In the genomic region with DNA sequence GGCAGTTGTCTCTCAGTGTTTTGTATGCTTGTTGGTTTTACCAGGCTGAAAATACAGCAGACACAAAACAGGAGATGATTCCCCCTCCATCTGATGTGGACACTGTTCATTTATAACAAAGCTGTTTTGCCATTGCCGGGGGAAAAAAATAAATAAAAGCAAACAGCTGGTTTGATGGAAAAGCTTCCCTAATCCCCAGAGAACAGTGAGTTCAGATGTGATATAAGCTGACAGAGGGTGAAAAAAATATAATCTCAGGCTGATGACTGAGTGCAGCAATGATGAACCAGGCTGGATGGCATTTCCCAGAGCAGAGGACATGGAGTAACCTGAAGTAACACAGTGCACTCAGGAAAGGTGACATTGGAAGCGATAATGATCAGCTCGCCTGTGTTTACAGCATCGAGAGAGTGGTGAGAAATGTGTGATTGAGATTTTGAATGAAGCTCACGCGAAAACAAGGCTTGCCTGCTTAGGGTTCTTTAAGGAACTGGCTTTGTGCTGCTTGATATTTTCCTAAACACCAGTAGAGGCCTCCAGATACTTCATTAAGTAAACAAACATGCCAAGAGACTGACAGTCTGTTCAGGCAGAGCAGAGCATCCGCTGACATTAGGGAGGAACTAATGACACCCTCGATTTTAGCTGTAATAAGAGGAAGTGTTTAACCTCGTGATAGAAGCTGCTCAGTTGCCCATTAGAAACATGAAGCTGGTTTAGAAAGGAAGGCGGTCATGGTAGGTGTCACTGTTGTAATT, we compare ENCODE assay signal across 8 mouse cellular contexts.
DNase-seq lines count a peak whose midpoint lies in the region; ATAC-seq lines count a peak whose summit lies in the region.

No protein-coding gene starts in this region.

- no peaks in the 10 kb centered on the region for H3K36me3 ChIP-seq in kidney, embryonic 16.5 days (ENCODE audit: insufficient read depth, low read length)
- H3K36me3 ChIP-seq in hindbrain, embryonic 13.5 days: no peaks in the 10 kb centered on the region

- H3K9ac ChIP-seq in kidney, embryonic 16.5 days (replicated peaks; ENCODE audit: low read length): no peak overlapping the region
- 0 out of 2 replicates have a peak overlapping the region, but pooled peaks have one; percentile 9 for H3K9ac ChIP-seq in hindbrain, embryonic 13.5 days

- H3K4me2 ChIP-seq in kidney, embryonic 16.5 days (replicated peaks; ENCODE audit: low read depth, low read length): peak overlapping the region; percentile 0; the same call in 1 of the 2 replicates
- no peak overlapping the region for H3K4me2 ChIP-seq in hindbrain, embryonic 13.5 days

- H3K9me3 ChIP-seq in kidney, embryonic 16.5 days (ENCODE audit: low read length): no peaks in the 10 kb centered on the region
- no peaks in the 10 kb centered on the region for H3K9me3 ChIP-seq in hindbrain, embryonic 13.5 days

- H3K27ac ChIP-seq in kidney, embryonic 16.5 days (ENCODE audit: low read length): no peak overlapping the region
- H3K27ac ChIP-seq in hindbrain, embryonic 13.5 days: peak overlapping the region; percentile 79

- WGBS in kidney, embryonic 16.5 days: 39% methylated on average over 10 of the region's 10 CpGs
- WGBS in hindbrain, embryonic 13.5 days: 47% methylated on average over 10 of the region's 10 CpGs

- H3K4me3 ChIP-seq in kidney, embryonic 16.5 days (ENCODE audit: low read length): no peak overlapping the region
- no peak overlapping the region for H3K4me3 ChIP-seq in hindbrain, embryonic 13.5 days

- peaks cover 7% of the 10 kb centered on the region; the same call in 1 of the 2 replicates for H3K4me1 ChIP-seq in kidney, embryonic 16.5 days (ENCODE audit: insufficient read depth, low read length)
- H3K4me1 ChIP-seq in hindbrain, embryonic 13.5 days (replicated peaks): peaks cover 29% of the 10 kb centered on the region

- no peak for DNase-seq in kidney, postnatal 10 days
- DNase-seq in monocyte, adult 2 months (ENCODE audit: low read depth in 1 of 2, low spot score in 2 of 2): peak; percentile 8 to 23
- no peak for DNase-seq in ovary, adult 18-20 months (ENCODE audit: low spot score)
- DNase-seq in right cerebral cortex, postnatal 4 days: no peak

- ATAC-seq in kidney, embryonic 16.5 days (ENCODE audit: low FRiP score, low TSS enrichment): peak; percentile 70; the same call in 1 of the 2 replicates
- peak; percentile 93 for ATAC-seq in common myeloid progenitor, adult 5-6 weeks (replicated peaks; ENCODE audit: low read depth, poor library complexity, severe bottlenecking)
- 0 out of 2 replicates have a peak, but pooled peaks have one; percentile 43 for ATAC-seq in hindbrain, embryonic 13.5 days (ENCODE audit: low FRiP score)
- ATAC-seq in inflammation-experienced regulatory T-cells, adult 6 months: no peak

- H3K27me3 ChIP-seq in kidney, embryonic 16.5 days (ENCODE audit: insufficient read depth, low read length): no peaks in the 10 kb centered on the region
- no peaks in the 10 kb centered on the region for H3K27me3 ChIP-seq in hindbrain, embryonic 13.5 days

Comparison
In these comparisons a context has a peak if more than half of its experiments do, and no peak if none do; other contexts are left out.
1. DNase-seq: peak in monocyte, adult 2 months (2 of 2); none in kidney, postnatal 10 days (single experiment), ovary, adult 18-20 months (single experiment) and right cerebral cortex, postnatal 4 days (single experiment).